Mouse (Mus musculus) T-helper 2 cell (primary cell): ENCODE results near the gene Adamts3.

Experiments
- in situ Hi-C: fragments of 300-600 bp; cut with MboI, MseI; formaldehyde crosslinking; loops from one replicate; pipeline ENCODE4 v1.15.1; 2025; ENCODE audit warnings: high pct_unique_total_duplicates

Gene Adamts3

DNA sequence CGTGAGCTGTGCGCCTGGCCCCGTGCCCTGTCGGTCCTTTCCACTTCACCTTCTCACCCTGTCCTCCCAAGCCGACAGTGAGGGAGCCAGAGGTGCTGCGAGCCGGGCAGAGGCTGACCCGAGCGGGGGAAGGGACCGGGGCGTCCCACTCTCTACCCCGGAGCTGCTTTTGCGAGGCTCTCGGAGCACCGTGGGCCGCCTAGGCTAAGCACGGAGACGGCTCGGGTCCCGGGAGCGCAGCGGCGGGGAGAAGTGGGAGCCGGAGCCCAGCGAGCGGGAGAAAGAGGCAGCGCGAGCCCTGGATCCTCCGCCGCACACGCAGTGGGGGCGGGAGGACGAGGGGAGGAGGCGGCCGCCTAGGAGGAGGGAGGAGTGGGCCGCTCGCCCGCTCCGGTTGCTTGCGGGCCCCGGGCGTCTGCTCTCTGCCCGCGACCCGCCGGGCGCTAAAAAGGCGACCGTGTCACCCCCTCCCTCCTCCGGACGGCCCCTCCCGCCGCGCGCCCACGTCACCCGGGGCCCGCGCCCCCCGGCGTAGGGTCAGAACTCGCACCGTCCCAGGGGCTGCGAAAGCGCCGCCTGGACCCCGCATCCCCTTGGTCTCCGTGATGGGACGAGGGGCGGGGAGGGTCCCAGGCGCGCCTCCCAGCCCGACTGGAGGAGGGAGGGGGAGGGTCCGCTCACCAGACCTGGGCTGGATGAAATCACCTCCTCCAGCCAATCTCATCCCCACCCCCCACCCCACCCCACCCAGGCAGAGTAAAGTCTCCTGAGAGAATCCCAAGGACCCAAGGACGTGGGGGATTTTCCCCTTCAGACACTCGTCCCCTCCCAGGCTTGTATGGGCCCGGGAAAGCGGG lies at the start of gene Adamts3:
TSS of gene Adamts3 (minus strand) at position 284 of the 857 bp plus-strand sequence.
- in situ Hi-C loops, result loop anchor here (25.0 kb wide), 1 partner anchor 1396 kb away; the partner anchor contains the start of gene Enam

DNA sequence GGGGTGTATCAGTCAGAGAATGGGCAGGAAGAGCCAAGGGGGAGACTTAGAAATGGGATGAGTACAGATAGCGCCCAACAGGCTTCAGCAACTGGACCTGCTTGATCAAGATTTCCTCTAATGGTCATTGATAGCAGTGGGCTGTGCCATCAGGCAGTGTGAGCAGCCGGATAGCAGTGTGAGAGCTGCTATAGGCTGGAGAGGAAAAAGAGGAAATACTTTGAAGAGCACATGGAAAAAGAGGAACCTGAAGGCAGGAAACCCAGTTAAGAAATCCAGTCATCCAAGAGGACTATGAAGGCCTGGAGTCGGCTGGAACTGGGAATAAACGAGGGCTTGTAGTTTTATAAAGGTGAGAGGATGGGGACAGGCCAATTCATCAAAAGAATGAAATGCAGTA lies 48.4 kb upstream of the Adamts3 start:
- in situ Hi-C loops, result no loop called here

DNA sequence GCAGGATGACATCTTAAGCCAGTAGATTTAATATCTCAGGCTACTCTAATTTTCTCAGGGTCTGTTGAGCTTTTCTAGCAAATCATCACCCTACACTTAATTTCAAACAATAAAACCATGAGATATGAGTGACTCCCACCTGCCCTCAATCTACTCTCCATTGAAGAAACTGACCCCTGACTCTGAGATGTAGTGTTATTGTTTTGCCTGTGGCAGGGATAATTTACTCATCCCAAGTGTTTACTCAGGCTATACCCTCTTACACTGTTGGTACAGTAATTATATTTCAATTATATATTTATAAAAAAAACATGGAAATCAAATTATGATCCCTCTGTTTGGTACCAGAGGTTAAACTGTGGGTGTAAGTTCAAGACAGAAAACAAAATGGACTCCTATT lies 29.2 kb upstream of the Adamts3 start:
- in situ Hi-C loops, result loop anchor here (25.0 kb wide), 1 partner anchor 1075 kb away; no protein-coding TSS in a partner anchor

DNA sequence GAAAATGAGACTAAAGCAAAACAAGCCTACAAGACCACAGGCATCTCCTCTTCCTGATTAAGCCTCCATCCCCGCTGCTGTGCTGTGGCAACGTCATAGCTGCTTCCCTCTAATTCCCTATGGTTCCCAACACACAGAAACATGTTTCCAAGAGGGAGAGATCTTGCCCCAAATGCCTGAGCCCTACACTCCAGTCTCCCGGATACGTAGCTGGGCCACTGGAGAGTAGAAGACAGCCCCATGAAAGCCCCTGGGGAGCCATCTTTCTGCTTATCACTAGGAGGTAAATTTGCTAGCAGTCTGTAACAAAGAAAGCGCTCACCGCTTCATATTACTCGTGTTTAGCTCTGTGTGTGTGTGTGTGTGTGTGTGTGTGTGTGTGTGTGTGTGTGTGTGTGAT lies 28.8 kb upstream of the Adamts3 start:
- in situ Hi-C loops, result loop anchor here (25.0 kb wide), 1 partner anchor 1075 kb away; no protein-coding TSS in a partner anchor

DNA sequence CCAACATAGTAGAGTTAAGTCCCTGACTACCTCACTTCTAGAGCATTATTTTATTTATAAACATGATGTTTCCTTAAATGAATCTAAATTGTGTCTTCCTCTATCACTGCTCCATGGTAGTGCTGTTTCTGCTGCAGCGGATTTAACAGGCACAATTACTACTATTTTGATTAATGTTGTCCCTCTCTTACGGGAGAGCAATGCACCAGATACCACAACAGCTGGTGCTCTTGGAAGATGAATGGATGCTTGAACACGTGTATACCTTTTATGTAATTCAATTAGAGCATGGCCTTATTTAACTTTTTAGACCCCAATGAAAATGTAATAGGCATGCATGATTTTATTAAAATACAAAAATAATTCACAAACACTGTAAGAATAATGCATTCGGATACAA lies 28.4 kb upstream of the Adamts3 start:
- in situ Hi-C loops, result loop anchor here (25.0 kb wide), 1 partner anchor 1076 kb away; no protein-coding TSS in a partner anchor

DNA sequence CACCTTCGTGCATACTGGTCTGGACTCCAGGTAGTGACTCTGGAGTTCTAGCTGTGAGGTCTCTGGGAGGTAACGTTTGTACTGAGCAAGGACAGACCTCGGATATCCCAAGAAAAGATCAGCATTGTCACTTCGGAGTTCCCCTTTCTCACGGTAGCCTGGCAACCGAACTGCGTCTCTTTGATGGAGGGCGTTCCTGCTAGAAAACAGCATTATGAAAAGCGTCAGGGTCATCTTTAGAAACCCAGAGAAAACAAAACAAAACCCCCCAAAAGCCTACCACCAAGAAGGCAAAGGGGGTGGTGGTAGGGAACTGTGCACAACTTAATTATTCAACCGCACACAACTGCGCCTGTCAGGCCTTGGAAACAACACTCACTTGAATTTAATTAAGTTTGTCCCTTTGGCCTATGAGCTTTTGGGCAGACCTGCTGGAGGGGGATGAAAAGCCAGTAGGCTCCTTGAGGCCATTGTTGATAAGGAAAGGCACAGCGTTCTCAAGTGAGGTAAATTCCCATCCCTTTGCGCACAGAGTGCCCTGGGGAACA lies 23.8 kb upstream of the Adamts3 start:
- in situ Hi-C loops, result loop anchor here (25.0 kb wide), 1 partner anchor 1080 kb away; no protein-coding TSS in a partner anchor

DNA sequence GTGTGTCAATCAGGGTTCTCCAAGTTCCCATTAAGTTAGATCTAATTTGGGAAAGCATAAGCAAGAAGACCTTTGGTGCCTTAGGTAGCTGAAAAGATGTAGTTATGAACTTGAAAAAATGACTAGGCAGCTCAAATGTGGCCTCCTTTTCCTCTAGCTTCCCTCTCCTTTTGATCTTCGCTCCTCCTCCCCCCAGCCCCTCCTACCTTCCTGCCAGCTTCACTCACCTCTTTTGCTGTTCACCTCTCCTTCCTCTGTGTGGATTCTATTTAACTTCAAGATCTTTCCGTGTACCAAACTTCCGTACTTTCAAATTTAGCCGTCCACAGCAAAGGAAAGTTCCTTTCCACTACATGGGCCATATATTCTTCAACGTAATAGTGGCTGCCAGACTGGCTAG lies 17.9 kb upstream of the Adamts3 start:
- in situ Hi-C loops, result loop anchor here (25.0 kb wide), 1 partner anchor 1086 kb away; no protein-coding TSS in a partner anchor

DNA sequence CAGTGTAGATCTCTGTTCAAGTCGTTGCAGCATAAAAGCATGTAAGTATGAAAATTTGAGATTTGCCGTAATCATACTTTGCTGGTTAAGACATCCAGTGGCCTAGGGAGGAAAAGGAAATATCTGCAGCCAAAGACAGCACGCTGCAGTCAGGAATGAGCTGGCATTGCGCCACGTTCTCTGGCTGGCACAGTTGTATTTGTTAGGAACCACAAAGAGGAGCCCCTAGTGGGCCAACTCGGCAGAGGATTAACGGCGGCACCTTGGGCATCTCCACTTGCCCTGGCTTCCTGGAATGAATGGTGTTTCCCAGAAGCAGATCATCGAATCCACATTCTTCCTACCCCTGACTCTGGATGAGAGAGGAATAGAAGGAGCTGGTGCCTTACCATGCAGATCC lies 14.4 kb upstream of the Adamts3 start:
- in situ Hi-C loops, result loop anchor here (25.0 kb wide), 1 partner anchor 1410 kb away; the partner anchor contains the start of gene Enam

DNA sequence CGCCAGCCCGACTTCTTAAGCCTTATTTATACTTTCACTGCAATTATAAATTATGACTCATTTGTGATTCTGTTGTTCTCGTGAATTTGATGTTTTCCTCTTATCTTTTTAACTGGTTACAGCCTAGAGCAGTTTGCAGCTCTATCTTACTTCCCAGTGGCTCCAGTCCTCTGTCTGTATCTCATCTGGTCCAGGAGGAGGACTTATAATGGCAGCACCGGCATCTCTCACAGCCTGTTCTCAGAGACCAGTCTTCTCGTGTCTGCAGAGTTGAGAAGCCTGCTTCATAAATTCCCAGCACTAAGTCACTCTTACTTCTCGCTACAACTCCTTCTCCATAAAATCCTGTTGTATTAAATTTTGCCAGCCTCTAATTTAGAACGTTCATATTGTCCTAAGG lies 12.4 kb upstream of the Adamts3 start:
- in situ Hi-C loops, result loop anchor here (25.0 kb wide), 1 partner anchor 1408 kb away; the partner anchor contains the start of gene Enam

DNA sequence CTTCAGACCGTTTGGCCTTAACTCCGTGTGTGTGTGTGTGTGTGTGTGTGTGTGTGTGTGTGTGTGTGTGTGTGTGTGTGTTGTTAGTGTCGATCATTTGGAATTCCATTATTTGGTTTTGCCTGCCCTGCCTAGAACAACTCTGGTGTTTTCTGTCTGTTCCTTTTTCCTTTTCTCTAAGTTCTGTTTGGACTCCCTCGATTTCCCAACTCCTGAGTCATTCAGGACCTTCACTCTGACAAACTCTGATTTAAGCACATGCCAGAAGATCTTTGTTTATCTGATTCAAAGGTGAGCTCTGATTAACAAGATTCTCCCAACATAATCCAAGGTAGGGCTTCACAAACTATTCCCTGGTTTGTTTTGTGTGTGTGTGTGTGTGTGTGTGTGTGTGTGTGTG lies 1.9 kb upstream of the Adamts3 start:
- in situ Hi-C loops, result loop anchor here (25.0 kb wide), 1 partner anchor 1398 kb away; the partner anchor contains the start of gene Enam

DNA sequence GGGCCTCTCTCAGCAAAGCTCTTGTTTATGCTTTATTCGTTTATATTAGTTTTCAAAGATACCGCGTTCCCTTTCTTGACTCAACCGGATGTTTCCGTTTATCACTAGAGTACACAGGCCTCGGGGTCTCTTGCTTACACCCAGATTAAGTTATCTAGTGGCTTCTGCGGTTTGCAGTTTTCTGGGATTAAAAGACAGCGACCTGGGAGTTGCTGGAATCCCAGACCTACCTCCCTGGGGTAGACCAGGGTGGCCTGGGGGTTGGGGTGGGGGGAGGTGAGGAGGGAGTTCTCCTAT lies 722 bp upstream of the Adamts3 start:
- in situ Hi-C loops, result loop anchor here (25.0 kb wide), 1 partner anchor 1397 kb away; the partner anchor contains the start of gene Enam

DNA sequence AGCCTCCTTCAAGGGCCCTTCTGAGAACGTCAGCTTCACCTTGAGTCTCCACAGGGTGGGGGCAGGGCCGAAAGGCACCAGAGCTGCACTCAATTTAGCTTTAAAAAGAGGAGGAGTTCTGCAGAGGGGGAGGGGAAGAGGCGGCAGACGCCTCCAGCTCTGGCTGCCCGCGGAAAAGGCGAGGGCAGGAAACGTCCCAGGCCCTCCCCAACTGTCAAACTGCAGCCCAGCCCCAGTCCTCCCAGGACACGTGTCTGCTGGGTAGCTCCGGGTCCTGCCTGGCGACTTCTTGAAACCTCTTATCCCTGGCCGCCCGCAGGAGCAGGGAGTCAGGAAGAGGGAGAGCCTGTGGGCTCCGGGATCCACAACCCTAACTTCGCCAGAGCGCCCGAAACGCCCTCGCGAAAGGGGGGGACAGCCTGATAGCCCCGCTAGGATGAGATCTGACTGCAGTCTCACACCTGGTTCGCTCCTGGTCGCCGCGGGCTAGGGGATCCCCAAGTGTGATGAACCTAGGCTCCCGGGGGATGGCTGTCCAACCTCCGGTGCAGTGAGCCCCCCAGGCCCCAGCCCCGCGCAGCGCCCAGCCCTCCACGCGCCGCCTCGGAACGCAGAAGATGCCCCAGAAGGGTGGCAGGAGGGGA lies 921 bp downstream of the Adamts3 start:
- in situ Hi-C loops, result loop anchor here (25.0 kb wide), 1 partner anchor 1395 kb away; the partner anchor contains the start of gene Enam

DNA sequence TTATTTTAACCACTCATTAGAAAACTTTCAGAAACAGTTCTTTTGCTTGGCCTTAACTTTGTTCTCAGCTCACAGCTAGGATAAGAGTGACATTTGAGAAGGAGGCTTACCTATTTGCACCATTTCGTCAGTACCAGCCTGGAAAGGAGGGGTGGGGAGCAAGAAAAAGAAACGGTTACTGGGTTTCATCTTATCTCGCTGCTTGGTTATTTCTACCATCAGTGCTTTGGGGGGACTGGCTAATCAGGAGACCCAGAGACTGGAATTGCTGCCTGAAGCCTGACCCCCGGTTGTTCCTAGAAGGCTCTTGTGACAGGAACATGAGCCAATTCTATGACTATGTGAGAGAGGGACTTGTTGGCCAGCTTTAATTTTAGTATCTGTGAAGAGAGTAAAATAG lies 1.7 kb downstream of the Adamts3 start:
- in situ Hi-C loops, result loop anchor here (25.0 kb wide), 1 partner anchor 1394 kb away; the partner anchor contains the start of gene Enam

DNA sequence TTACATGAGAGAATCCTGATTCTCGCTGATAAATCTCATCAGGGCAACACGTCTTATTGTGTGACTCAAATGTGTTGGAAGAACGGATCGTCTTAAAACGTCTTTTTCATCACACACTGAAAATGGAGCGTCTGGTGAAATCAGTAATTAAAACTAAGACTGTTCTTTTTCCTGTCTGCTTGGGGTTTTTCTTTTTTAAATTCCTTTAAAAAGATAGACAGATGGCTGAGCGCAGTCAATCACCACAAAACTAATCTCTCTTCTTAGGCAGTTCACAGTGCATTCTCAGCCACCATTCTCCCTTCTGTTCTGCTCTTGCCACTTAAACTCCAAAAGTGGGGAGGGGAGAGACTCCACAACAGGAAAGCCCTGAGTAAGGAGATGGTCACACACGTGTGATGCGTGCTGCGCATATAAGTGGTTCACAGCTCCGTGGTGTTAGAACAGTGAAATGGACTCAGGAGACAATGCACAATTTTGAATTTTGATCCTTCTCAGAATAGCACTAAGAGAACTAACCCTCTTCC lies 4.2 kb downstream of the Adamts3 start:
- in situ Hi-C loops, result loop anchor here (25.0 kb wide), 1 partner anchor 1392 kb away; the partner anchor contains the start of gene Enam

DNA sequence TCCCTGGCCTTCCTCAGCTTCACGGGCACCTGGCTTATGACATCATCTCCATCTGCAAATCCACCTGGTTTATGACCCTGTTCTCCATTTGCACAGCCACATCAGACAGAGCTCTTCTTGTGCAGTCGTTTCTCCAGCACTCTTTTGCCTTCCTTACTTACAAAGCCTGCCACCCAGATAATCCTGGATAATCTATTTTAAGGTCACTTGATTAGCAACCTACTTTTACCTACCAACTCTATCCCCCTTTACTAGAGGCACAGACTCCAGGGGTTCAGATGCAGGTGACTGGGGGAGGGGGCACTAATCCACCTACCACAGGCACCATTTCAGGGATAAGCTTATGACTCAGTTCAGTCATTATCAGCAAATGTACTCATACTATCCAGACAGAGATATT lies 10.5 kb downstream of the Adamts3 start:
- in situ Hi-C loops, result no loop called here

DNA sequence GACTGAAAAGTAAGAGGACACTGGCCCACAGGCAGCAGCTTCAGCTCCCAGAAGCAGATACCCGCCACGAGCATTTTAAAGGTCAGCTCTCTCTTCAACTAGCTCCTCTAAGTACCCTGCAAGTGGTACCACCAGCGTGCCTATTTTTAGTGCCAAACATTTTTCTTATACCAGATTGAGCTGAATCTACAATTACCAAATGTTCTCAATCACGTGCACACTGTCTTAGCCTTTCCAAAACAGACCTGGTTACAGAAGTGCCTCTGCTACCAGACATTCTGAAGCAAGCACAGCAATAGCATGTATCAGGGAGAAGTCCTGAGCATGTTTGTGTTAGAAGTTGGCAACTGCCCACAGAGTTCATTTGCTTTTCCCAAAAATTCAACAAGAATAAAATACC lies 23.5 kb downstream of the Adamts3 start:
- in situ Hi-C loops, result no loop called here

DNA sequence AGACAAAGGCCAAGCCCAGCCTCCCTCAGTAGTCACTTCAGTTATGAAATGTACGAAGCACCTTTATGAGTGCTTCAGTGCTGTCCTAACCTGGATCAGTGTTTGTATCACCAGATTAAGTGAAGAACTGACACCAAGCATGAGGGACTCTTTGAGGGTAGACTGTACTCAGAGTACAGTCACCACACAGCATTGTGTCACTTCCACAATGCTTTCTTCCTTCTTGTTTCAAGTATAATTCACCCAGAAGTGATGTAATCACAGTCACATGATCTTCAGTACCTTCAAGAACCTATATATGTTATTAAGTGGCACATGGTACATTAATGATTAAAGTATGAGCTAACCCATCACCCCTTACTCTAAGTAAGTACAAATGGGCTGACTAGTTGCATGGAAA lies 24.3 kb downstream of the Adamts3 start:
- in situ Hi-C loops, result no loop called here

DNA sequence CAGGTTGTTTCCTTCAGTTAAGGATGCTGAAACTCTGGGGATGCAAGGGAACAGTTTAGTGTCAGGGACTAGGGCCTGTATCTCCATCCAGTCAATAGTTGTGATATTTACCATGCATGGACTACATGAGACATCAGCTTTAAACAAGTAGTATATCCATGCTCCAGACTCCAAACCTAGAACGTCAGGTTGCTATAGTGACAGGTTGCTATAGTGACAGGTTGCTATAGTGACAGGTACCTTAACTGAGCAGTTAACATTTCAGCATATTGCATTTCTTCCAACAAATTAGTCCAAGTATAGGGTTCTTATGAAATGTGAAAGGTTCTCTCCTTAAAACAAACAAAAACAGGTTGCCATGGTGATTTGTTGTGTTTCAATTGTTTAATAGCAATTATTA lies 36.6 kb downstream of the Adamts3 start:
- in situ Hi-C loops, result loop anchor here (10.0 kb wide), 1 partner anchor 348 kb away; no protein-coding TSS in a partner anchor

DNA sequence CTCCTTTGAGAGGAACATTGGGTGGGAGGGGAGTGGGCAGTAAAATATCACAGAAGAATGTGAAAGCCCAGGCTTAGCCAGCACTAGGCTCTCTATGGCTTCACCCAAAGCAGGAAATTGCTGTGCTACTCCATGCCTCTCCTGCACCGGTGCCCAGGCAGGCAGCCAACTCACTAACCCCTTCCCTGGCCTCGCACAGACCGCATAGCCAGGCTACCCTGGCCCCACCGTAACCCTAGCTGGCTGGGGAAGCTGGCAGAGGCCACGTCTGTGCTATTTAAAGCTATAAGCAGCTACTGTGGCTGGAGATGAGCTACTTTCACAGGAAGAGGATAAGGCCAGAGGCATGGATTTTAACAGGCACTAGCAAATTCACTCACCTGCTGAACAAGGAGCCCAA lies 38.8 kb downstream of the Adamts3 start:
- in situ Hi-C loops, result loop anchor here (10.0 kb wide), 1 partner anchor 350 kb away; no protein-coding TSS in a partner anchor

DNA sequence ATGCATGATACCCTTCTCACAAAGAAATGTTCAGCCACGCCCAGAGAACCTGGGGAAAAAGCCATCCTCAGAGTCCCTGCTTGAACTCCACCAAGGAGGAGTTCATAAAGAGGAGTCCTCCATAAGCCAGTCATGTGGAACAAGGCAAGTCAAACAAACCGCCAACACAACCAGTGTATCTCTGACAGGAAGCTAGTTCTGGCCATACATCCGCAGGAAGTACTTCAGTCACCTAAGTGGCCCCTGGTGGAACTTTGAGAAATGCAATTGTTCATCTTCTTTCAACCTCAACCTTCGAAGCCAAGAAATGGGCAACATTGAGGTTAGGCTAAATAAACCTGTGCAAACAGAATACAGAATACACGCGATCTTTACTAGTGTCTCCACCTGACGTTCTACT lies 39.7 kb downstream of the Adamts3 start:
- in situ Hi-C loops, result loop anchor here (10.0 kb wide), 1 partner anchor 351 kb away; no protein-coding TSS in a partner anchor

DNA sequence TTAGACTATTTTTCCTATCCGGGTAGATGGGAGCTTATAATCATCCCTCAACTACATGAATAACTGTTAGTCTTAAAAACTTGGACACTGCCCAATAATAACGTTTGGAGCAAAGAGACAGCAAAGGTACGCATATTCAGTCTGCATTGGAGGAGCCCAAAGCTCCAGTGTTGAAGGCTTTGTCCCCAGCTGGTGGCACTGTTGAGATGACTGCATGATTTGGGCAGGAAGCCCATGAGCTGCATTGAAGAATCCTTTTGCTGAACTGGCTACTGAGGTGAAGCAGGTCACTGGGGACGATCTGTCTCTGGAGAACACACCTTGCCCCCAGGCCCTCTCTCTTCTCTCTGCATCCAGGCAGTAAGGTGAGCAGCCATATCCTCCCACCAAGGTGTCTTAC lies 43.5 kb downstream of the Adamts3 start:
- in situ Hi-C loops, result loop anchor here (10.0 kb wide), 1 partner anchor 355 kb away; no protein-coding TSS in a partner anchor
